Mouse (Mus musculus) liver, embryonic 14.5 days (tissue): Measurements from ENCODE around the gene Gm14685.
"Not testable (repeated sequence)": the region's sequence is repeated elsewhere in the genome, so short reads cannot be mapped to it uniquely, and the experiment has no call there.

Experiments used
- CTCF ChIP-seq: IDR thresholded peaks from 2 replicates; pipeline ENCODE4 v1.5.1; 2016; ENCODE audit warnings: antibody characterized with exemption, low read depth, control low read depth
- EP300 ChIP-seq: IDR thresholded peaks from 2 replicates; pipeline ENCODE4 v1.6.1; 2016; ENCODE audit warnings: antibody characterized with exemption, low read depth

DNA sequence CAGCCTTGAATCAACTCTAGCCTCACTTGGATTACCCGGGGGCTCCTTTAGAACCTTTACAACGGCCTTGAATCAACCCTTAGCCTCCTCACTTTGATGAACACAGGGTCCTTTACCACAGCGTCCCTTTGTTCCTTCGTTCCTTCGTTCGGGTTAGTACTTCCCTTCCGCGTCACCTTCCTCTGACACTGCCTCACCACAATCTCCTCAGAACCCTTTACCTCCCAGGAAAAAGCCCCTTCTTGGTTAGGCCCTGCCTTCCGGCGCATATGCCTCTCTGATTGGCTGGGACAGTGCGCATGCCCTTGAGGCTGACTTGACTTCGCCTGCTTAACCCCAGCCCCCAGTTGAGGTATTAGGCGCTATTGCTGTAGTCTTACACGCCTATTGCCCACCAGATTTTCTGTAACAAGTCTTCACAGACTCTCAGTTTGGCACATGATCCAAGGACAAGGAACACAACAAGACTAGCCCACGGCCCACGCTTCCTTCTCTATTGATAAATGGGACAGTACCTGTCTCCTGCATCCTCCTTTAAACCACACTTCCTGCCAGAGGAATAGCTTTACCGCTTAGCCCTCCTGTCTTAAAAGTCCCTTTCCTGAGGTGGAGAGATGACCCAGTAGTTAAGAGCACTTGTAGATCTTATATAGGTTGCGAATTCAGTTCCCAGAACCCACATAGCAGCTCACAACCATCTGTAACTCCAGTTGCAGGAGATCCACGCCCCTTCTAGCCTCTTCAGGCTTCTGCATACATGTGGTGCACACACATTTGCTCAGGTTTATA is 34.4 kb upstream of the Gm14685 start, which contains the start of gene Xlr4a:
- TF ChIP-seq CTCF, EP300: not testable (repeated sequence)
